Mouse (Mus musculus): ENCODE measurements around the gene Grik4.

Grik4 gene

DNA sequence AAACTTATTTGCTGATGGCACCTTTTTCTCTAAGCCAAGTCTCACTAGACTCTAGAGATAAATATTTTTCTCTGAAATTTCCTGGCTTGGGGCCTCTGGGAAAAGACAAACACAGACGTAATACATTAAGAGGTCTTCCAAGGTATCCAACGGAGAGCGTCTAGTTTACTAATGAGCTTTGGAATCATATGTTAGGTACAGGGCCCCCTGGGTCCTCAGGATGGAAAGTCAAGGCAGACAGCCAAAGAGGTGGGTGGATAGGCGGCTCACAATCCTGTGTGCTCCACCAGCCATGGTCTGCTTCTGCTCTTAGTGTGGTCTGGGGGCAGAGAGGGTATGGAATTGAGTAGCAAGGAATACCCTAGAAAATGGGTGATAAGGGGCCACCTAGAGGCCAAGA lies 223.1 kb downstream of the Grik4 start:
- TF ChIP-seq GATA4 (IDR thresholded peaks at IDR 0.05; ENCODE audit: insufficient replicate concordance, low read length), result no peak

DNA sequence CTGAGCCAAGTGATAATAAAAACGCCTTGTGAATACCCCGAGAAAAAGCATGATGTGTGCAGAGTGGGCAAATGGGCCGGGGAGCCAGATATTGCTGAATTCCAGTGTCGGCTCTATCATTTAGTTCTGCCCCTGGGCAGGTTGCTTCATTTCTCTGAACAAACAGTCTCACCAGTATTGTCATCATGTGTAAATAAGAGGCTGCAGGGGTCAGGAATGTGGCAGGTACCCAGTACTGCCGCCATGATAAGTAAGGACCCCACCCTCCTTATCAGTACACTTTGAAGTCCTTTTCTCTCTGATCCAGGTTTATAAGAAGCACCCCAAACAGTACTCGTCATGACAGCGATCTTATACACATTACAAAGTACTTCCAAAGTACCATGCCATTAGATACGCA lies 230.4 kb downstream of the Grik4 start:
- no peak for TF ChIP-seq GATA4 (IDR thresholded peaks at IDR 0.05; ENCODE audit: insufficient replicate concordance, low read length)

DNA sequence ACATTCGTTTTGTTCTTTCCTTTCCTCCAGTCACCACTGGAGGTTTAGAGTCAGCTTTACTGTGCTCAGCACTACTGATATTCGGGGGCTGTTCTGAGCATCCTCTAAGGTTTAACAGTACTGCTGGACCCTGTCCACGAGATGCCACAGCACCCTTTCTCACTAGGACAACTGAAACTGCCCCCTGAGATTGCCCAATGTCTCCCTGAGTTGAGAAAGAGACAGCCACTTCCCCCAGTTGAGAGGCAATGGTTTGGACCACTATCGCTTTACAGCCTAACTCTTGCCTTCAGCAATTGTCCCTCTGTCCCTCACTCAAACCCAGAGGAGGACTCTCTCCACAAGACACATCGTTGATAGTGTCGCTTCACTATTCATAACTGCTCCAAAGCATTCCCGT lies 238.4 kb downstream of the Grik4 start:
- TF ChIP-seq GATA4 (IDR thresholded peaks at IDR 0.05; ENCODE audit: insufficient replicate concordance, low read length), result no peak

DNA sequence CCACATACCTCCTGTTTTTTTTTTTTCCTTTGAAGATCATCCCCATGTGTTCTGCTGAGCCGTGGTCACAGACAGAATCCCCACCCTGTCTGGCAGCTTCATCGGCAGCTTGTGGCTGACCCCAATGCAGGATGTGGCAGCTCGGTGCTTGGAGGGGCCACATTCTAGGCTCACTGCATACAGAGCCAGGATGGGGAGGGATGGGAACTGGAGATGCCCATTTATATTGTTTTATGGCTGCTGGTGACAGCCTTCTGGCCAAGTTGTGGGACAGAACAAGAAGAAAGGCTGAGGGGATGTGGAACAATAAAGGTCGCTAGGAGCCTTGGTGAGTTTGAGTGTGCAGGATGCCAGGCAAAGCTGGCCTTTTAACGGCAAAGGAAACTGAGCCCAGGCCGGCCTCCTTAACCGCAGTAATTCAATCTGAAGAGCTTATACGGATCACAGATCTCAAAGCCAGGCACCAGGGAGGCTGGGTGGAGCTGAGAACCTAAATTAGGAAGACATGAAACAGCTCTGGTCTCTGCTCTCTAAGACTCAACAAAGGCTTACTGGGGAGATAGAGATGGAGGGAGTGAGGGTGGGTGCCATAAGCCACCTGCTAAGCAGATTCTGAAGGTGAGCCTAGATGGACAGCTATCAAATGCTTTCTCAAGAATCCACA lies 241.0 kb downstream of the Grik4 start:
- no peak for TF ChIP-seq GATA4 (IDR thresholded peaks at IDR 0.05; ENCODE audit: insufficient replicate concordance, low read length)

DNA sequence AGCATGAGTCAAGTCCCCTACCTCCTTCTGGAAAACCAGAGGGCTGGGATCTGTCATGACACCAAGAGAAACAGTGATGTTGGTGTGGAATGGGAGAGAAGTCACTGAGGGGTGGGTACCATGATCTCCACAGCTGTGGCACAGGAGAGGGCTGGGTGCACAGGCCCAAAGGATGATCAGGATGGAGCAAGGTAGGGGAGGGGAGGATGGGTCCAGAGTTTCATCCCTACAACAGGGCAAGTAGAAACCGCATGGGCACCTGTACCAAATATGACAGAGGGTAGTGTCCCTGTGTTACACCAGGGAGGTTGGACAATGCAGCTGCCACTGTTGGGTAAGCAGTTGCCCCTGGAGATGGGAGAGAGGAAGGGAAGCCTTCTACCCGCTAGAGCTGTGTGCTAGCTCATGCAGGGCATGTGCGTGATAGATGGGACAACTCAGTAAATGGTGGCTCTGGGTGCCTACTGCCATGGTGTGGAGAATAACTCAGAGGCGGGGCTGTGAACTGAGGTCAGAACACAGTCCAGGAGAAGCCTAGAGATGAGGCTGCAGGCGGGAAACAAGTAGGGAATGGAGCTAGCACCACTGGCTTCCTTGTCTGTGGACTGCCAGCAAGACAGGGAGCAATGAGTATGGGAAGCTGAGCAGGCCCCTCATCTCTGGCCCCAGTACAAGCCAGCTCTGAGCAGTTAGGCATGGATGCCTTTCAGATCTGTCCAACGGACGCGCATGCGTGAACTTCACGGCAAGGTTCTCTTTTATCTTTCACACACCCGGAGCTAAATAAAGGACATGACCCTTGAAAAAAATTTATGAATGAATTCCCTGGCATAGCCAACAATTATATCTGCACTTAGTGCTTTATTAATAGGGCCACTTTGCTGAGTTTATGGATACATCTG lies 241.8 kb downstream of the Grik4 start:
- TF ChIP-seq GATA4 (IDR thresholded peaks at IDR 0.05; ENCODE audit: insufficient replicate concordance, low read length), result no peak

DNA sequence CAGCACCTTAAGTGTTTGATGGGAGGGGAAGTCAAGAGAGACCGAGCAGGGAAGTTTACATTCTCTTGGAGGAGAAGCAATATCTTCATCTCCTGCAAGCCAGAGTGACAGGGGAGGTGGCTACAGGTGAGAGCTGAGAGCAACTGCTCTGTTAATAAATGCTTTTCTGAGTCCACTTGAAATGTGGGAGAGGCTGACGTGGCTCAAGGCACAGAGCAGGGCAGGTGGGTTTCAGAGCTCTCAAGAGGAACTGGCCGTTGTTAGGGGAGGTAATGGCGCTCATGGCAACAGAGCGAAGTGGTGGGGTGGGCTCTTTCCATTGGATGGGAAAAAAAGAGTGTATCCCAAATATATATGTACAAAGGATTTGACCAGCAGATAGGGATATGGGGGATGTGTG lies 242.6 kb downstream of the Grik4 start:
- TF ChIP-seq GATA4 (IDR thresholded peaks at IDR 0.05; ENCODE audit: insufficient replicate concordance, low read length), result no peak

DNA sequence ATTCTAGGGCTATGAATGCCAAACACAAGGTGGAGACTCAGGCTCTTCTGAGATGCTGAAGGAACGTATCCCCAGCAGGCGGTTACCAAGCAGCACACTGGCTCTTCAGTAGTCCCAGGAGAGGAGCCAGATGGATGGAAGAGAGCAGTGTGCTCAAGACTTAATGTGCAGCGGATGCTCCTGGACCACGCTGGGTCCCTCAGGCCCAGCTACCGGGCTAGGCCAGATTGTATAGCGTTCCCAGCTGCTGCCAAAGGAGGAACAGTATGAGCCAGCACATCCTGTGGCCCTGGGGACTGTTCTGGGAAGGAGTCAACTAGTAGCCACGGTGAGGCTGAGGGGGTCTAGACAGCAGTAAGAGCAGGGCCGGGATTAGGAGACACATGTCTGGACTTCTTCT lies 251.3 kb downstream of the Grik4 start:
- no peak for TF ChIP-seq GATA4 (IDR thresholded peaks at IDR 0.05; ENCODE audit: insufficient replicate concordance, low read length)

DNA sequence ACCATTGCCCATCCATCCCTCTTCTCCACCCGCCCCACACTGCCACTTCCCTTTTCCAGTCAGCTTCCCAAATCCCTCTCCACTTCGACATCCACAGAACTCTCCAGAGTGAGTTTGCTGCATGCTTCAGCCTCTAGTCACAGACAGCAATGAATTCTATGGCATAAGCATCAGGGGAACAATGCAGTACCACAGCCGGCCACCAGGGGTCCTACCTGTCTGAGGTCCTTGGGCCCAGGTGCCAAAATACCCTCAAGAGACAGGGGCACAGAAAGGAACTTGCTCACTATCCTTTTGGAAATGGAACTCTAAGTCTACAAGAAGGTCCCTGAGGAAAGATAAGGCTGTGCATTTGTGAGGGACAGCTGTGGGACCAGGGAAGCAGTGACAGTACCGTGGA lies 256.1 kb downstream of the Grik4 start:
- no peak for TF ChIP-seq GATA4 (IDR thresholded peaks at IDR 0.05; ENCODE audit: insufficient replicate concordance, low read length)

DNA sequence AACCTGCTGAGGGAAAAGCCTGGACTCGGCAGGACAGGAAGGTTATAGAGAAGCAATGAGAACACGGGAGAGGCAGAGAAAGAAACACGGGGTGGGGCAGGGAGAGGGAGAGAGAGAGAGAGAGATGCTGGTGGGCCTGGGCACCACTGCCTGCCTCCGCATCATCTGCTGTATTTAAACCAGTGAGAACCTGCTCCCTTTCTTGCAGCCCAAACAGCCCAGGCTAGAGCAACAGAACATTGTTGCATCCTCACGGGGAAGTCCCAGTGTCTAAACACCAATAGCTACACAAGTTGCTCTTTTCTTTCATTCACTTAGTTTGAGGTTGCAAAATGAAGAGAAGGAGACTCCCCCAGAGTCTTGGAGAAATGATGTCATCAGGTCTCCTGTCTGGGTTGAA lies 258.2 kb downstream of the Grik4 start:
- TF ChIP-seq GATA4 (IDR thresholded peaks at IDR 0.05; ENCODE audit: insufficient replicate concordance, low read length), result no peak

DNA sequence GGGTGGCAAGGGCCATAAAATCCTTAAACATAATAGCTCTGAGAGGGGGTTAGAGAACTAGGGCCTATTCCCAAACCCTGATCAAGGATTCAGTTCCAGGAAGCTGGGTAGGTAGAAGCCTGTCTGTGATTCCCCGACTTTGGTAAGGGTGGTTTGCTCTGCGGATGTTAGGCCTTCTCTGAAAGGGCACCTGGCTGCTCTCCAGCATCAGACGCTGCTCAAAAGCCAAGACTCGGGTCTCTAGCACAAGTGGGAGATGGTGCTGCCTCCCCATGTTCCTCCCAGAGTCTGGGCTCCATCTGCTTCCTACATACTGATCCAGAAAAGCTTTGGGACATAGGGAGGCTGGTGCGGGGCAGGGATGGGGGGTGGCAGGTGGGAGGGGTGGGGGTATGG lies 270.3 kb downstream of the Grik4 start:
- TF ChIP-seq GATA4 (IDR thresholded peaks at IDR 0.05; ENCODE audit: insufficient replicate concordance, low read length), result no peak

DNA sequence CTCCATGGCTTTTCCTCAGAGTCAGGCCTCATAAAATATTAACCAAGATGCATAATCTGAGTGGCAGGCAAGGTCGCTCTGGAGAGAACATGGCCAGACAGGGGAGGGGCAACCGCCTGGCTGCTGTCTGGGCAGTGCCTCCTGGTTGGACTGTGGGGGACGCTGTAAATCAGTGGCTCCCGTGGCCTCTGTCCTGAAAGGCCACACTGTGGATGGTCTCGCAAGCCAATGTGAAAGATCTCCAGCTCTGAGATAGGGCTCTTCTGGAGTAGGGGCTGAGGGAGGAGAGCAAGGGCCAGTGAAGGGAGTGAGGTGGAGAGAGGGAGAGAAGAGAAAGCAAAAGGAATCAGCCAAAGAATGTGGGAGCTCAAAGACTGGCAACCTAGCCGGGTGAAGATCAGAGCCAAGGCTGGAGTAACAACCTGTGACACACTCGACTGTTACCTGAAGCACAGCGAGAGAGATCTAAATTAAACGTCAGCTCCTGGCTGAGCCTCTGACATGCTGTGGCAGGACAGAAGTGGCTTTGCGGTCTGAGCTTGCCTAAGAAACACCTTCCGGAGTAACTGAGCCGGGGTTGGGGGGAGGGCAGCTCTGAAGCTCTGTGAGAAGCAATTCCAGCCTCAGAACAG lies 270.8 kb downstream of the Grik4 start:
- TF ChIP-seq GATA4 (IDR thresholded peaks at IDR 0.05; ENCODE audit: insufficient replicate concordance, low read length), result no peak

DNA sequence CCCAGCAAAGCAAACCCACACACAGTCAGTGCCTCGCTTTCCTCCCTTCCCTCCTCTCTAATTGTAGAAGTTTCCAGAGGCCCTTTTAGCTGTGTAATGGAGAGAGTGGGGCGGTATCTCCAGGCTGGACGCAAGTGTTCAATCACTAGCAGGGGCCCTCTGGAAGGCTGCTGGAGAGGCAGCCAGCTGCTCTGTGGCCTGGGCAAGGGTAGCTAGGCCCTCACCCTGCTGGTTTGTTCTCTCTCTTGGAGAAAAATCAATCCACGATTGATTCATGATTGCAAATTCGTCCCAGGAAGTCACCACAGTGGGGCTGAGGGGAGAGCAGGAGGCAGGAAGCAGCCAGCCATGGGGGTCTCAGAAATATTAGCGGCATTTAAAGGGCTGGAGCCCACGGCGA lies 271.3 kb downstream of the Grik4 start:
- TF ChIP-seq GATA4 (IDR thresholded peaks at IDR 0.05; ENCODE audit: insufficient replicate concordance, low read length), result no peak

DNA sequence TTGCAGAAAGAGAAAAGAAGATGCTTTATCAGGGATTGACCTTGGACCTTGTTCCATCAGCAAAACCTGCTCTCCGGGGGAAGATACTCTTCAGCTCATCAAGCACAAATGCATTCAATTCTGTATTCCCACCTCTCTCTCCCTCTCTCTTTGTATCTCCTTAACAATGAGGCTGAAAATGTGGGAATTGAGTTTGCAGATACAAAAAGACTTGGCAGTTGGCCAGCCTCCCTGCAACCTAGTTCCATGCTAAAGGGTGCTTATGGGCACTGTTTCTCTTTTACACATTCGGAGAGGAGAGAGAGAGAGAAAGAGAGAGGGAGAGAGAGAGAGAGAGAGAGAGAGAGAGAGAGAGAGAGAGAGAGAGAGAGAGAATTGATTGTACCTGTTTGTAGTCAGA lies 273.7 kb downstream of the Grik4 start:
- TF ChIP-seq GATA4 (IDR thresholded peaks at IDR 0.05; ENCODE audit: insufficient replicate concordance, low read length), result no peak

DNA sequence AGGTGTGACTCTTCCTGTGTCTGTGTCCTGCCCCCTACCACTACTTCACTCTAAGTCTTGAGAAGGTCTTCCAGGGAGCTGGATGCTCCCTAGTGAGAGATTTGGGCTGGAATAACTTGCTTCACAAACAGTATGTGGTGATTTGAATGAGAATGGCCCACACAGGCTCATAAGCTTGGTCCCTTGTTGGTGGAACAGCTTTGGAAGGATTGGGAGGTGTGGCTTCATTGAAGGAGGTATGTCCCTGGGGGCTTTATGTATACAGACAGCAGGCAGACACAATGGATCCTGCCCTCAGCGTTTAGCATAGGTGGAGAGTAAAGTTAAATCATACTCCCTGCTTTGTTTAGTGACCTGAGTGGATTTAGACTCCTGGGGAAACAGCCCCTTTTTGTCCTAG lies 282.8 kb downstream of the Grik4 start:
- TF ChIP-seq GATA4 (IDR thresholded peaks at IDR 0.05; ENCODE audit: insufficient replicate concordance, low read length), result no peak

DNA sequence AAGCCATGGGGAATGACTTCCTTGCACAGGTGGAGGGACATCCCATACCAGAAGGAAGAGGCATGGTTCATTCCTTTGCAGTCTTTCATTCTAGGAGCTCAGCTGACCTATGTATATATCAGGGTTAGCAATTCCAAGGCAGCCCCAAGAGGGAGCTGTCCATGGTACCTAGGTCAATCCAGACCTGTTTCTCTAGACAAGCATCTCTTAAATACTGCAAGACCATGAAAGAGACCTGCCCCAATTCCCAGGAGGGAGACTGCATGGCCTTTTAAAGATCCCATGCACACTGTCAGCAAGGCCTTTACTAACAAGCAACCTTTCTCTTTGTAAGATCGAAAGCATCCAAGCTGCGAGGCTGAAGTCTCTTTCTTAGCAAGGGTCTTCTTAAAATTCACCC lies 291.5 kb downstream of the Grik4 start:
- no peak for TF ChIP-seq GATA4 (IDR thresholded peaks at IDR 0.05; ENCODE audit: insufficient replicate concordance, low read length)

DNA sequence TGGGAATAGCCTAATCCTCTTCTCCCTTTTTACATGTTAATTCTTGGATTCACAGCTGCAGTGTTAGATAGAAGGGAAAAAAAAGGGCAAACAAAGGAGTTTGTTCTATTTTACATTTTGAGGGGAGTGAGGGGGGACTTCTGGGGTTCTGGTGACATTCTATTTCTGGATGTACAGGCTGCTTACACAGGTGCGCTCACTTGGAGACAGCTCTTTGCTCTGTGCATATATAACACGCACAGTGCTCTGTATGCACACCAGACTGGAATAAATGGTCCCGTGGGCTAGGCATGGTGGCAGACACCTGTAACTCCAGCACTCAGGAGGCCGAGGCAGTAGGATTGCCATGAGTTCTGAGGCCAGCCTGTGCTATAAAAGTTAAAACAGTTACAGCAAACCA lies 292.0 kb downstream of the Grik4 start:
- no peak for TF ChIP-seq GATA4 (IDR thresholded peaks at IDR 0.05; ENCODE audit: insufficient replicate concordance, low read length)

Data from liver, adult (tissue).